Mouse (Mus musculus): ENCODE measurements around the gene Yaf2. TPM values are rescaled to one million over a fixed set of nuclear protein-coding genes. Genes with fewer than 3 reads are reported as not detected.
"Not testable (repeated sequence)": the region's sequence is repeated elsewhere in the genome, so short reads cannot be mapped to it uniquely, and the experiment has no call there.

The Yaf2 gene
- polyA plus RNA-seq, 1 experiment: 65.0 TPM

DNA sequence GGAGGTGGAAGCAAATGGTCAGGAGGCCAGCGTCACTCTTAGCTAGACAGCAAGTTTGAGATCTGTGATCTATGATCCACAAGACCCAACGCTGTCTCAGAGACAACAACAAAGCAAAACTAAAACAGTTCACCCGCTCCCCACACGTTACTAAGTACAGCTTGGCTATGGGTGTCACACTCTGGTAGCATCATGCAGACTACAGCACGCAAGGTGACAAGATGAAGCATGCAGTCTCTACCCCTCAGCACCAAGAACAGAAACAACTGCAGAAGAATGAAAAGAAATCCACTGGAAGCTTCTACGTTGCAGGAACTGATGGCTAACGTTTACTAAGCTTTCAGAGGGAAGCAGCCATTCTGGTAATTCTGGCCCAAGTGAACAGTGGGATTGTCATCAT, 73.2 kb downstream of the Yaf2 start:
- peaks cover 40% of the 10 kb centered on the region for H3K36me3 ChIP-seq (replicated peaks; ENCODE audit: low read length)
- TF ChIP-seq FLI1 (IDR thresholded peaks at IDR 0.05; ENCODE audit: low read length) (no peak), GATA1 (IDR thresholded peaks at IDR 0.05; ENCODE audit: borderline replicate concordance, low read length) (no peak)
- H3K27me3 ChIP-seq (replicated peaks): no peaks in the 10 kb centered on the region
- peaks cover 53% of the 10 kb centered on the region for H3K4me1 ChIP-seq
- no peaks in the 10 kb centered on the region for H3K9me3 ChIP-seq
- no peak overlapping the region for H3K4me3 ChIP-seq (replicated peaks)

DNA sequence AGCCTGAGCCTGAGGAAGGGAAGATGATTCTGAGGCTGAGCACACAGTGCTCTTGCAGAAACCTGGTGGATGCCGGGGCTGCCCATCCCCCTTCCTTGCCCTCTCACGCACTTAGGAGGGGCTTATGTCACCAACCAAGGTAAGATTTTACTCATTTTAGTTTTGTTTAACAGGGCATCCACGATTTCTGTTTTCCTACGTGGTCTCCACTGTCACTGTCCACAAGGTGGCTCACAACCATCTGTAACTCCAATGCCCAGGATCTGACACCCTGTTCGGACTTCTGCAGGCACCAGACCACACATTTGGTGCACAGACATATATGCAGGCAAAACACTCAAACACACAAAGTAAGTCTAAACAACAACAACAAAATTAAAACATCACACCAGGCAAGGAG, 73.9 kb downstream of the Yaf2 start:
- TF ChIP-seq FLI1 (IDR thresholded peaks at IDR 0.05; ENCODE audit: low read length) (no peak), GATA1 (IDR thresholded peaks at IDR 0.05; ENCODE audit: borderline replicate concordance, low read length) (no peak)
- Histone ChIP-seq H3K27me3 (replicated peaks) (no peaks in the 10 kb centered on the region), H3K4me1 (peaks cover 48% of the 10 kb centered on the region), H3K4me3 (replicated peaks) (no peak overlapping the region), H3K9me3 (no peaks in the 10 kb centered on the region), H3K36me3 (replicated peaks; ENCODE audit: low read length) (peaks cover 46% of the 10 kb centered on the region)

- TF ChIP-seq FLI1 (IDR thresholded peaks at IDR 0.05; ENCODE audit: low read length): no peak
- TF ChIP-seq GATA1 (IDR thresholded peaks at IDR 0.05; ENCODE audit: borderline replicate concordance, low read length): no peak
- Histone ChIP-seq H3K27me3 (replicated peaks) (no peaks in the 10 kb centered on the region), H3K9me3 (no peaks in the 10 kb centered on the region), H3K4me3 (replicated peaks) (no peak overlapping the region), H3K36me3 (replicated peaks; ENCODE audit: low read length) (peaks cover 51% of the 10 kb centered on the region), H3K4me1 (peaks cover 44% of the 10 kb centered on the region)
Observed at GRCm38 (mm10) chr15:93262274-93262673, 74.5 kb downstream of the Yaf2 start.

DNA sequence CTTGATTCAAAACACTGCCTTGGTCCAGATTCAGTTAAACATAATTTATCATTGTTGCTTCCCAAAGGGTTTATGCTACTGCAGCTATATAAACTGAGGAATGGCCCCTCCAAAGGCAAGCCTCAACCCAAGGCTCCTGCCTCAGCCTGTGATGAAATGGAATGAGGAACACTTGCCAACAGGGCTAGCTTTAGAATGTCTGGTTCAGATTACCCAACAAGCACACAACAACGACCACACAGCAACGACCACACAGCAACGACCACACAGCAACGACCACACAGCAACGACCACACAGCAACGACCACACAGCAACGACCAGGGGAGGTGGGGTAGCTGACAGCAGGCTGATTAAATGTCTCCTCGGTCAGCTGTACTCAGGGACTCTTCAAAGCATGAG, 76.8 kb downstream of the Yaf2 start:
- no peak overlapping the region for H3K4me3 ChIP-seq (replicated peaks)
- no peak for TF ChIP-seq GATA1 (IDR thresholded peaks at IDR 0.05; ENCODE audit: borderline replicate concordance, low read length)
- no peak for TF ChIP-seq FLI1 (IDR thresholded peaks at IDR 0.05; ENCODE audit: low read length)
- no peaks in the 10 kb centered on the region for H3K27me3 ChIP-seq (replicated peaks)
- H3K9me3 ChIP-seq: no peaks in the 10 kb centered on the region
- H3K36me3 ChIP-seq (replicated peaks; ENCODE audit: low read length): peaks cover 67% of the 10 kb centered on the region
- H3K4me1 ChIP-seq: peaks cover 35% of the 10 kb centered on the region

- Histone ChIP-seq H3K36me3 (replicated peaks; ENCODE audit: low read length) (peaks cover 79% of the 10 kb centered on the region), H3K27me3 (replicated peaks) (no peaks in the 10 kb centered on the region), H3K4me3 (replicated peaks) (no peak overlapping the region), H3K9me3 (no peaks in the 10 kb centered on the region), H3K4me1 (peaks cover 26% of the 10 kb centered on the region)
- TF ChIP-seq GATA1 (IDR thresholded peaks at IDR 0.05; ENCODE audit: borderline replicate concordance, low read length): no peak
Observed at GRCm38 (mm10) chr15:93255295-93255694, 81.4 kb downstream of the Yaf2 start.

- Histone ChIP-seq H3K4me1 (peaks cover 27% of the 10 kb centered on the region), H3K36me3 (replicated peaks; ENCODE audit: low read length) (peaks cover 79% of the 10 kb centered on the region)
Observed at GRCm38 (mm10) chr15:93253172-93253571, 83.6 kb downstream of the Yaf2 start.

DNA sequence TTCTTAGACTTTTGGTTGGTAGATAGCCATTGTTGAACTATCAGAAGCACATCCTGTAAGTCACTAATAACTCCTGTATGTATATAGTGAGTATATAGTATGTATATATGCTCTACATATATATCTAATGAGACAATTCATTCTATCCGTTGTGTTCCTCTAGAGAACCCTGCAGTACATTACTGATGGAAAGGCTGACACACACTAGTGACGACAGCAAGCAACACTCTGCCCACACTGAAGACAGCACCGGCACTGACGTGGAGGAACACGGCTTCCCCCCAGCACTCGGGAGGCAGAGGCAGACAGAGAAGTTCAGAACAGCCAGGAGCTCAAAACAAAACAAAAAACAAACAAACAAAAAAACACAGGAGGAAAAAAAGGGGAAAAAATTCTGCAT, 84.3 kb downstream of the Yaf2 start:
- H3K4me1 ChIP-seq: peaks cover 27% of the 10 kb centered on the region
- no peaks in the 10 kb centered on the region for H3K9me3 ChIP-seq
- H3K36me3 ChIP-seq (replicated peaks; ENCODE audit: low read length): peaks cover 79% of the 10 kb centered on the region
- no peak for TF ChIP-seq FLI1 (IDR thresholded peaks at IDR 0.05; ENCODE audit: low read length)
- TF ChIP-seq GATA1 (IDR thresholded peaks at IDR 0.05; ENCODE audit: borderline replicate concordance, low read length): no peak
- H3K27me3 ChIP-seq (replicated peaks): no peaks in the 10 kb centered on the region
- no peak overlapping the region for H3K4me3 ChIP-seq (replicated peaks)

More at GRCm38 (mm10) chr15:93253172-93253571, 83.6 kb downstream of the Yaf2 start:
- TF ChIP-seq GATA1 (IDR thresholded peaks at IDR 0.05; ENCODE audit: borderline replicate concordance, low read length) (no peak), FLI1 (IDR thresholded peaks at IDR 0.05; ENCODE audit: low read length) (no peak)
- no peak overlapping the region for H3K4me3 ChIP-seq (replicated peaks)
- no peaks in the 10 kb centered on the region for H3K27me3 ChIP-seq (replicated peaks)
- no peaks in the 10 kb centered on the region for H3K9me3 ChIP-seq

DNA sequence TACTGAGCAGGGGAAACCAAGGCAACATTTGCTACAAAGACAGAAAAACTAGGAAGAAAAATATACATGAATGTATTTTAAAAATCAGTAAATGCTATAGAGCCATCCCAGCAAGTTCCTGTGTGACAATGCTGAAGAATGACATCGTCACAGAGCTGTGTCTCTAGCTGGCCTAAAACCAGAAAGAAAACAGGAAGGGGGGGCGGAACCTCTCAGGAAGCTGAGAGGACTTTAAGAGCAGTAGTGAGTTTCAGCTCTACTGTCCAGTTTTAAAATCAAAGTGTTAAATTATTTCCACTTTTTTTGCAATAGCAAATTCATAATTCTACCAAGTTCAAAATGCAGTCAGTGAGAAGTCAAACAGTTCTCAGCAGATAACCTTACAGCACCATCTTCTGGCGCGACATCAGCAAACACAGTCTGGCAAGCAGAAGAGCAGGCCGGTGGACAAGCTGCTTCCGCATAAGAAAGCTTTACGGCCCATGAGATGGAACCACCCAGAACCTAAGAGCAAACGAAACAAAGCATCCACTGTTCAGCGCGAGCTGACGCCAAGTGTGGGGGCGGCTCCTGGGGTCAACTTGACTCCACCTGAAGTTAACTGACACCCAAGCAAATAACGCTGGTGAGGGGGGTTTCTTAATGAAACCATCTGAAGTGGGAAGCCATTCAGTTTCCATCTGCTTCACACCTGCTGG, 85.0 kb downstream of the Yaf2 start:
- Histone ChIP-seq H3K4me1 (peaks cover 27% of the 10 kb centered on the region), H3K27me3 (replicated peaks) (no peaks in the 10 kb centered on the region), H3K4me3 (replicated peaks) (peak overlapping the region; percentile 59), H3K36me3 (replicated peaks; ENCODE audit: low read length) (peaks cover 79% of the 10 kb centered on the region), H3K9me3 (no peaks in the 10 kb centered on the region)
- TF ChIP-seq GATA1 (IDR thresholded peaks at IDR 0.05; ENCODE audit: borderline replicate concordance, low read length) (no peak), FLI1 (IDR thresholded peaks at IDR 0.05; ENCODE audit: low read length) (no peak)

GRCm38 (mm10) chr15:93243202-93243601, 93.5 kb downstream of the Yaf2 start:
- no peaks in the 10 kb centered on the region for H3K27me3 ChIP-seq (replicated peaks)
- peaks cover 84% of the 10 kb centered on the region for H3K36me3 ChIP-seq (replicated peaks; ENCODE audit: low read length)
- H3K4me1 ChIP-seq: 0 out of 2 replicates have a peak, but pooled peaks cover 4% of the 10 kb centered on the region
- no peak for TF ChIP-seq GATA1 (IDR thresholded peaks at IDR 0.05; ENCODE audit: borderline replicate concordance, low read length)
- no peak for TF ChIP-seq FLI1 (IDR thresholded peaks at IDR 0.05; ENCODE audit: low read length)
- H3K9me3 ChIP-seq: 0 out of 2 replicates have a peak, but pooled peaks cover 3% of the 10 kb centered on the region
- H3K4me3 ChIP-seq (replicated peaks): no peak overlapping the region

DNA sequence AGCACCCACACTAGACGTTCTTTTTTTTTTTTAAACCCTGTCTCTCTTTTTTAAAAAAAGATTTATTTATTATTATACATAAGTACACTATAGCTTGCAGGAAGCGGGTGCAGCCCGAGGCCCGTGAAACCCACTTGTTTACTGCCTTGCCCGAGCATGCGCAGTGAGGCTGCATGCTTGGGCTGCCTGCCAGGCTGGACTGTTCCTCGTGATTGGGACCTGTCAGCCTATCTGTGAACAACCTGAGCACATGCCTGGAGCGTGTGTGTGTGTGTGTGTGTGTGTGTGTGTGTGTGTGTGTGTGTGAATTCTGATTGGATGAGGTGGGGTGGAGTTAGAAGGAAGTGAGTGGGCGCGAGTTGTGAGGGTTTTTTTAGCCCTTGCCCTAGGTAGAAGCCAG, 100.3 kb downstream of the Yaf2 start:
- H3K4me1 ChIP-seq; H3K4me3 ChIP-seq (replicated peaks); H3K27me3 ChIP-seq (replicated peaks): not testable (repeated sequence)
- Histone ChIP-seq H3K9me3 (peaks cover 33% of the 10 kb centered on the region), H3K36me3 (replicated peaks; ENCODE audit: low read length) (peaks cover 32% of the 10 kb centered on the region)

Other genes starting within 250 kb of the Yaf2 start
- gene Gxylt1, start 61.8 kb downstream of the Yaf2 start, polyA plus RNA-seq (2012; ENCODE audit: insufficient read depth, low replicate concordance): 0.70 TPM in 1 of 2 replicates, not detected in the other
- gene Zcrb1, start 61.4 kb upstream of the Yaf2 start, polyA plus RNA-seq (2012; ENCODE audit: insufficient read depth, low replicate concordance): 104 and 171 TPM in 2 replicates
- gene Pphln1, start 61.4 kb upstream of the Yaf2 start, polyA plus RNA-seq (2012; ENCODE audit: insufficient read depth, low replicate concordance): 1.4 TPM in 1 of 2 replicates, not detected in the other